Mouse (Mus musculus): Measurements from ENCODE around the gene Sema3f.

Gene Sema3f

DNA sequence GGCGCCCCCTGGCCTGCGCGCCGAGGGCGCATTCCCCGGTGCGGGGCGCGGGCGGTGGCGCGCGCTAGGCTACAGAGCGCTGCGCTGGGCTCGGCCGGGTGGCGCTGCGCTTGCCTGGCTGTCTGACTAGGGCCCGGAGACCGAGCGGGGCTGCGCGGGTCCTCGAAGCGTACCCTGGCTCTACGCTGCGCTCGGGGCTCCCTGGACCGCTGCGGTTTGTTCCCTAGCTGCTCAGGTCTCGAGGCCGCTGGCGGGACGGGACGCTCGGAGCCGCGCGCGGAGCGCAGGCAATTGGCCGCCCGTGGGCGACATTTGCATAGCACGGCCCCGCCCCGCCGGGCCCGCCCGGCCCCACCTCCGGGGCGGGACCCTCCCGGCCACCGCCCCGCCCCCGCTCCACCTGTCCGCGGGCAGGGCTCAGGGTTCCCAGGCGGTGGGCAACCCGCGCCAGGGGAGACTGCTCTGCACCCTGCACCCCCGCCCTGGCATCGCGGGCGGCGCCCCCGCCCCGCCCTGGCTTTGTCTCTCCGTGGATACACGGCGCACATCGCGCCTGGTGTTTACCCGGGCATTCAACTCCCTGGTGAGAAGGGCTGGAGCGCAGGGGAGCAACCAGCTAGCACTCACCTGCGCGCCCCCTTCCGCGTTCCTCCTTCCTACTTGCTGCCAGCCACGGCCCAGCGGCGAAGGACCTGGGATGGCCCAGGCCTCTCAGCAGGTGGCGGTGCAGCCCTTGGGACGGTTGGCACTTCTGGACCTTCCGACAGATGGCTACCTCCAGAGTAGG lies at the start of gene Sema3f:
TSS of gene Sema3f (minus strand) at position 779 of the 787 bp plus-strand sequence.
- in situ Hi-C loops (cut with MseI, MboI) = no loop called here

DNA sequence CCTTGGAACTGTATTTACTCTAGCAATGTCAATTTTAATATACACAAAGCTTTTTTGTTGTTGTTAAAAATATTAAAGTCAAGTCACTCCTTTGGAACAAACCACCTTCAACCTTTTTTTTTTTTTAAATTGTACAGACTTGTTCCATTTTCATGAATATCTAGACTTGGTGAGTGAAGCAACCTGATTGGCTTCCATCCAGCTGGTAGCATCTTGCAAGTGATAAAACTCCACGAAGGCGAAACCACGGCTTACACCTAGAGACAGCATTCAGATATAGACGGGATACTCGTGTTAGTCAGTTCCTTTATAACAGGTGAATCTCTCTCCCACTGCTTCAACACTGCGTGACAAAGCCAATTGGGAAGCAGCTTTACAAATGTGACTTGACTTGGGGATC lies 49.3 kb upstream of the Sema3f start:
- in situ Hi-C loops (cut with MseI, MboI) = no loop called here

DNA sequence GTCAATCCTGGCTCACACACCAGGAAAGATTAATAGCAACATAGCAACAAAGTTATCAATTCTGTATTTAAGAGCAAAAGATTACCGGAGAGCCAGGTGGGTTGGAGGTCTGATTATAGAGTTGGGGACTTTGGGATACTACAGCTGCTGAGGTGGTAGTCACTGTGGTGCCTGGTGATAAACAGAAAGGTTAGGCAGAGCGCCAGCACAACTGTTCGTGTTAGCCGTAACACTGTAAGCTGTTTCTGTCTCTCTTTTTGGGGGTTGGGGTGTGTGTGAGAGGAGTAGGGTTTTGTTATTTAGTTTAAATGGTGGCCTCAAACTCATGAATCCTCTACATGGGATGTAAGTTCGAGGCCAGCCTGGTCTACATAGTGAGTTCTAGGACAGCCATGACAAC lies 40.1 kb upstream of the Sema3f start:
- in situ Hi-C loops (cut with MseI, MboI) = no loop called here

DNA sequence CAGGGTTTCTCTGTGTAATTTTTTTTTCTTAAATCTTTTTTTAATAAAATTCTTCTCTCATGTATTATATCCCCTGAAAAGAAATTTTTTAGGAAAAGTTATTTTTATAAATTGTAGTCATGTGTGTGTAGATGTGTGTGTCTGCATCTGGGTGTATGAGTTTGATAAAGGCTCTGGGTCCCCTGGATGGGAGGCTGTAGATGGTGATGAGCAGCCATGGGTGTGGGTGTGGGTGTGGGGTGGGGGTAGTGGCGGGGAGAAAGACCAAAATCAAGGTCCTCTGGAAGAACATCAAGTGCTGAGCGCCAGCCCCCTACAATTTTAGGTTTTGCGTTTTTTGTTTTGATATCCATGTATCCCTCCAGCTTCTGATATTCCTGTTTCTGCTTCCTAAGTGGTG lies 37.8 kb upstream of the Sema3f start:
- in situ Hi-C loops (cut with MseI, MboI) = no loop called here

DNA sequence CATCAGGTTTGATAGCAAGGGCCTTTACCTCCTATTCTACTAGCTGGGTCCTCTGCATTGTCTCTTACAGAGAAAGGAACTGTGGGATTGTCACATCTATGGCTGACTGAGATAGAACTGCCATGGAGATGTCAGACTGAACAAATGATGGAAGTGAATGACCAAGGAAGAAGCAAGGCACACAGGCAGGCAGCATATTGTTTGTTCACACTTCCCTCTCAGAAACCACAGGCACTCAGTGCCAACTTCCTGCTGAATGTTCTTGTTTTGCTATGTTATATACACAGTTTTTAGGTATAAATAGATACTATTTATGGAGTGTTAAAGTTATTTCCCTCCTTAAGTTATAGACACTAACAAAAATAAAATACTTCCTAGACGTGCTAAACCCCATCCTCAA lies 37.0 kb upstream of the Sema3f start:
- in situ Hi-C loops (cut with MseI, MboI) = no loop called here

DNA sequence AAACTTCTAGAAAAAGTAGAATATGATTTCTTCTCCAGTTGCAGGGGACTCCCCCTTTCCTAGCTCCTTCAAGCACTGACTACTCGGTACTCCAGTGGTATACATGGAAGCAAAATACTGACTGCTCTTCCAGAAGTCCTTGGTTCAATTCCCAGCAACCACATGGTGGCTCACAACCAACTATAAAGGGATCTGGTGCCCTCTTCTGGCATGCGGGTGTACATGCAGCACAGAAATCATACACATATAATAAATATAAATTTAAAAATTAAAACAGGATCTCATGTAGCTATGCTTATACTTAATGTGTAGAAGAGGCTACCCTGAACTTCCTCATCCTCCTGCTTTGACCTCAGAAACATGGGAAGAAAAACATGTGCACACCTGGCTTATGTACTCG lies 36.4 kb upstream of the Sema3f start:
- in situ Hi-C loops (cut with MseI, MboI) = no loop called here

DNA sequence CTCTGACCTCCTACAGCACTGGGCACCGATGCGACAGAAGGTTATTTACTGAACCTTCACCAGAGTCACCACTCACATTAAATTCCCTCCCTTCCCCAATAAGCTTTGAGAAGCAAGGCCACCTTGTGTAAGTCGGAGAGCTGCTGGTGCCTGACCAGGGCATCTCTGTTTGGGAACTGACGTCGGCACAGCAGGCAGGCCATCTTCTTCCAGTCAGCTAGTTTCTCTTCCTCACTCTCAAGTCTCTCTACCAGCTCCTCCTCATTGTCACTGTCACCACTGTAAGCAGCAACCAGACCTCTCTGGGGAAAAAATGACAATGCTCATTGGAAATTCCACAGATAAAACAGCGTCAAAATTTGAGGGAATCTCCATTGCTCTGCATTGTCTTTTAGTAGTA lies 33.8 kb upstream of the Sema3f start:
- in situ Hi-C loops (cut with MseI, MboI) = no loop called here

DNA sequence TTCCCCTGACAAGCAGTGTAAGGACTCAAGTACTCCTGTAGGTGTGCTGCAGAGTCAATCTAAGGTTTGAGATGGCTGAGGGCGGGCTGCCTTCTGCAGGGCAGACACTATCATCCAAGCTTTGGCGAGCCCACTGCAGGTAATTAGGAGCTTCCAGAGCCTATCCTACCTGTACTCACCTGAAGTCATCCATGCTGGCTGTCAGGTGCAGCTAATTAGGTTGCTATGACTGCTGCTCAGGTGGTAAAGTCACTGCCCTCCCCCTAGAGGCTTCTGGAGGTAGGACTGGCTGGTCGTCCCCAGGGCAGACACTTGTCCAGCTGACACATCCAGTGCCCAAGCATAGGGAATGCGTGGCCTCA lies 28.5 kb upstream of the Sema3f start:
- in situ Hi-C loops (cut with MseI, MboI) = loop anchor here (5.0 kb wide), 2 partner anchors 37 to 47 kb away; no protein-coding TSS in a partner anchor

DNA sequence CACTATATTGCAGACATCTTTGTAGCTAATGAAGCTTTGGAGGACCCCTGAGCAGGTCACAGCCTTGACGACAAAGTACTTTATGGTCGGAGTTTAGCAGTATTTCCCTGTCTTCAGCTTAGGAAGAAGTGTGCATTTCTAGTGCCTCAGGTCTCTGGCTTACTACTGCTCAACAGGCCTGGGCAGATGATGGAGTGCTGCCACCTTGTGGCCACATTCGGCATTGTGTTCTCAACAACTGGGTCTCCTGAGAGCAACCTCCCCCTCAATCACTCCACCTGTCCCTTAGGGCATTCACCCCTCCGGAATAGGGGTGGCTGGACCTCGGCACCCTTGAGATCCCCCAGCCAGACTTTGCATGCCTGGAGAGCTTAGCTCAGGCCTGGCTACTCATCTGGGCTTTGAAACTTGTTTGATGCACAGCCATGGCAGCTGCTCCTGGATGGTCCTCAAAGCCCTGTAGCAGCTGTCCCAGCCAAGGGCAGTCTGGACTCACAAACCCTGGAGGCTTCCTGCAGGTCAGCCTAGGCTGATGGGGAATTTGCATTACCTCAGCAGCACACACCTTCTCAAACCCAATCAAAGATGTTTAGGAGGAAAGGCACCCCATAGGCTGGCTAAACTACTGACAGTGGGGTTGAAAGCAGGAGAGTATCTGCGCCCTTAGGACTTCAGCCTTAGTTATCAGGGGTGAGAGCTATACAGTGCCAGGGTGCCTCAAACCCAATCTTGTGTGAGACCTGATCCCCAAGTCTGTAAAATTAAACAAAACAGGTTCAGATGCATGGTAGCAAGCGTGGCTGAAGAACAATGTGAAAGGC lies 28.0 kb upstream of the Sema3f start:
- in situ Hi-C loops (cut with MseI, MboI) = loop anchor here (5.0 kb wide), 2 partner anchors 36 to 46 kb away; no protein-coding TSS in a partner anchor

DNA sequence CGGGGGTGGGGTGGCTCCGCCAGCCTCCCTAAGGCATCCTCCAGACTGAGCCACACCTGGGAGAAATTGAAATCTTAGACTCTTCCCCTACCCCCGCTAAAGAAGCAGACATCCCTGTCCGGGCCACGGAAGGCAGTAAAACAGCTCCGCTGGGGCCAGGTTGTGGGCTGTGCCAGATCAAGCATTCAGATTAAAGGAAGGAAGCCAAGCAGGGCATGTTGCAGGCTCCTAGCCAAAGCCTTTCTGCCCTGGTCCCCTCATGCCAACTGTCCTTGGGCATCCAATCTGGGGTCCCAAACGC lies 25.9 kb upstream of the Sema3f start:
- in situ Hi-C loops (cut with MseI, MboI) = loop anchor here (5.0 kb wide), 2 partner anchors 34 to 44 kb away; no protein-coding TSS in a partner anchor

DNA sequence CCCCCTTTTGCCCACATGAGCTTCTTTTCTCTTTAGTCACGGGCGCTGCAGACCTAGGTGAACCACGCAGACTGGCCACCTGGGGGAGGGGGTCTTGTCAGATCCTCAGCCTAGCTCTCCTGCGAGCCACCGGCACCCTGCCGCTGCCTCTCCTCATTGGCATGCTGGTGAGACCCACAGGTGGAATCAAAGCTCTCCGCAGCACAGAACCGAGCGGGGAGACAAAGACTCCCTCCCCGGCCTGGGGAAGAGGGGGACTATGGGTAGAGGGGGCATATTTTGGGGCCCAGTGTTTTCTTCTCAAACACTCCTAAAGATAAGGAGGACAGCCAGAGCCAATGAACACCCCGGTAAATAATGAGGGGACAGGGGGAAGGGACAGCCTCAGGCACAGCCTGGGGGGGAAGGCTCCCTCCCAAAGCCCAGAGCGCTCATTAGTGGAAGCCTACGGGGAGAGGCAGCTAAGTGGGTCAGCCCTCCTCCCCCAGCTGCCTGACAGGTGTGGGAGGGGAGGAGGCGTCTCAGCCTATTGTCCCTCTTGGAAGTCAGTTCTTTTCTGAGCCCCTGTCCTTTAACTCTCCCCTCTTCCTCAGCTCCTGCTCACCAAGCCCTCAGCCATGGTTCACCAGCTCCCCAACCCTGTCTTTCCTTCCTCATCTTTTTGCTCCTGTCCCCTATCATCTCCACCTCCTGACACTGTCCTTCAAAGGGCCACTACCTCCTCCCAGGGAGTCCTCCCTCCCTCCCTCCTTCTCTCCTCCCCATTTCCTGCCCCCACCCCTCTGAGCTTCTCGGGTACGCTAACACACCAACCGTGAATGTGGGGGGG lies 25.3 kb upstream of the Sema3f start:
- in situ Hi-C loops (cut with MseI, MboI) = loop anchor here (5.0 kb wide), 2 partner anchors 33 to 43 kb away; no protein-coding TSS in a partner anchor

DNA sequence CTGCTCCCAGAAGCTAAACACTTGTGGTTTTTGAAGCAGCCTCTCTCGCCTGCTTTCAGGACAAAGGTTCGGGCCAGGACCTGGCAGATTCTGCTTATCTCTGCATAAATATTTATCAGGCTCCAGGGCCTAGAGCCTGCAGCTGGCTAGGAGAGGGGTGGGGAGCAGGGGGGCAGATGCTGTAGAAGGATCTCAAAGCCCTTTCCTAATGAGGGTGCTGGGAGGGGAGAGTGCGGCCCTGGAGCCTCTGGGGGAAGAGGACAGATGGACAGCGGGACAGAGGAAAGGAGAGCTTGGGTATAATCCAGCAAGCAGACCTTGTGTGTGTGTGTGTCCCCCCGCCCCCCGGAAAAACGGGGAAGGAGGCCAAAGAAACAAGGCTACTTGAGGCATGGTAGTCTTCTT lies 24.3 kb upstream of the Sema3f start:
- in situ Hi-C loops (cut with MseI, MboI) = no loop called here

DNA sequence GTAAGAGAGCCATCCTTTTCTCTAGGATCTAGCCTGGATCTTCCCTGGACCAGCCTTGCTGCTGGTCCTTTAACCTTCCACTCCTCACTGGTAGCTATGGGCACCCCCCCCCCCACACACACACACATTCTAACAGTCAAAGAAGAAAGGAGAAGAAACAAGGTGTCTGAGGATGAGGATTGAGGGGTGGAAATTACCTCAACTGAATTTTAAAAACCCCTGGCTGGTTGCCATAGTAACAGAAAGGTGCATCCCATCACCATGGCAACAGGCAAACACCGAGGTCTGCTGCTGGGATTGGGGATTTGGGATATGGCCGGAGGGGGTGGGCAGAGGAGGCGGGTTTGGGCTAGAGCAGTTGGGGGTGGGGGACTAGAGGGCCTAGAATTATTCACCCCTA lies 19.4 kb upstream of the Sema3f start:
- in situ Hi-C loops (cut with MseI, MboI) = no loop called here

DNA sequence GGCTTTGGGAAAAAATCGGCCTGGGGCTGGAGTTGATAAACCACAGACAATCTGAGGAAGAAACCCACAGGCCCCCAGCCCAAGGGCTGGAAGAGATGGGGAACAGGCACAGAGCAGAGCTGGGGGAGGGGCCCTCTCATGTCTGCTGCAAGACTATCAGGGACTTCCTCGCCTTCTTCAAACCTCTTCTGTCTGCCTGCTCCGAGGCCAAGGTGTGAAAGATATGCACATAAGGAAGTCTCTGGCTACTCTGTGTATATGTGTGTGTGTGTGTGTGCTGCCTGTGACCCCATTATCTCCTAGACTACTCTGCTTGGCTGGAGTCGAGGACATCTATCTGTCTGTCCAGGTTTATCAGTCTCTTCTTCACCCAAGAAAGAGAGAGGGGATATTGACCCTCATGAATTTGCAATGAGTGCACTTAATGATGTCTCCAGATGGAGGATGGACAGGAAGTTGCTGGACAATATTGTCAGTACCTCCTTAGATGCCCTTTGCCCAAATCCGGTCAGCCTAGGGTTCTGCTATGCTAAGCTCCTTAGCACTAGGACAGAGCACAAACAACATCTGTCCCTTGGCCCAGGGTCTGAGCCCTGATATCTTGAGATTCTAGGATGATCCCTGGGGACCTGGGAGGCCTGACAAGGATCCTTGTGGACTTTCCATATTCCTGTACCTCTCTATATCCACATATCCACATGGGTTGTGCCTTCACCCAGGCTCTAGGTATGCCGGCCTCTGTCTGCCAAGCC lies 18.8 kb upstream of the Sema3f start:
- in situ Hi-C loops (cut with MseI, MboI) = no loop called here

DNA sequence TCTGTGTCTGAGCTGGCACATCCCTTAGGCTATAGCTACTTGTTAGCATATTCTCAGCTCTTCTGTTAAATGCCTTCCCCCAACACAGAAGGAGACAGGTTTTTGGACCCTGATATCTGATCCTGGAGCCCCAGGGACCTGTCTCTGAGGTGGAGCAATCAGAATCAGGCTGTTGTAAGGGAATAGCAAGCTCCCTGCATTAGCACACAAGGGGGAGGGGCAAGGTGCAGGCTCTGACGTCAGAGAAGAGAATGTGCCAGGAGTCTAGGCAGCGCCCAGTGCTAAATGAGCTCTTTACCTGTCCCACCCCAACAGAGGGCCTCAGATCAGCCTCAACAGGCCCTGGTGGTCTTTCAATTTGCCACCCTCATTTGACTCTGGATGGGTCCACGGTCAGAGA lies 16.8 kb upstream of the Sema3f start:
- in situ Hi-C loops (cut with MseI, MboI) = no loop called here

DNA sequence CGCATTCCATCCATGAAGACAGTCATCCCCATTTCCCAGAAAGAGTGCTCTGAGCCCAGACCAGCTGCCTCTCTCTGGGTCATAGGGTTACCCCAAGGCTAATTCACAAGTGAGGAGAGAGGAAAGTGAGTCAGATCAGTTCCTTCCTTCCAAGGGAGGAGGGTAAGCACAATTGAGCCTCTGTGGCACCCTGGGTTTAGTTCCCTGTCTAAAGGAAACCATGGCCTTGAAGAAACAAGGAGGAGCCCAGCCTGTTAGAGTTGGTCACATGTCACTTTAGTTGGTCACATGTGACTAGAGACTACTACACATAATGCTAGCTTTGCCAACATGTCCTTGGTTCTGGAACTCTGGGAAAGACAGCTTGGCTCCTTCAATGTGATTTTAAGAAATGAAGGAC lies 14.5 kb upstream of the Sema3f start:
- in situ Hi-C loops (cut with MseI, MboI) = no loop called here

DNA sequence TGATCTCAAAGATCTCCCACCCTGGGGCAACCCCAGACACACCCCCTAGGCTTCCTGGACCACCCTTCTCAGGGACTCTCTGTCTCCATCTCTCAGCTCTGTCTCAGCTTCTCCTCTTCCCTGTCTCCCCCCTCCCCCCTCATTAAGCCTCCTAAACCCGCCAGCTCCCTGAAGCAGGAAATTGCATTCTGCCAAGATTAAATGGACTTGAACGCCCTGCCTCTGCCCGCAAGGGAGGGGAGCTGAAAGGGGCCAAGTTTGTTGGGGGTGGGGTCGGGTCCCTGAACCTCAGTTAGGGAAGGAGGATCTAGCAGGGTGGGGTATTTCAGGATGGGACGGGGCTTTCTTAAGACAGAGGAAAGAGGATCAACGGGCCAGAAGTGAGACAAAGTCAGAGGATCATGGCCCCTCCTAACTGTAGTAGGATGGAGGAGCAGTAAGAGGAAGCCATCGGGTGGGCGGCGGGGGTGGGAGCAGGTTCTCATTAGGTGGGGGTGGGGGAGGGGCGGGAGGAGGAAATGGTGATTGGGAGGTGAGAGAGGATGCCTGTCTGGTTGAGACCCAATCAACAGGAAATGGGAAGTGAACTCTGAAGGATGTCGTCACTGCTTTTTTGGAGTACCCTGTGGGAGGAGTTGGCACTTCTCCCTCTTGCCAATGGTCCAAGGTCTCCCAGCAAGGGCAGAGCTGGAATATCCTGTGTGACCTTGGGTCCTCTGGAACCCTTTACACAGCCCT lies 13.7 kb upstream of the Sema3f start:
- in situ Hi-C loops (cut with MseI, MboI) = no loop called here

DNA sequence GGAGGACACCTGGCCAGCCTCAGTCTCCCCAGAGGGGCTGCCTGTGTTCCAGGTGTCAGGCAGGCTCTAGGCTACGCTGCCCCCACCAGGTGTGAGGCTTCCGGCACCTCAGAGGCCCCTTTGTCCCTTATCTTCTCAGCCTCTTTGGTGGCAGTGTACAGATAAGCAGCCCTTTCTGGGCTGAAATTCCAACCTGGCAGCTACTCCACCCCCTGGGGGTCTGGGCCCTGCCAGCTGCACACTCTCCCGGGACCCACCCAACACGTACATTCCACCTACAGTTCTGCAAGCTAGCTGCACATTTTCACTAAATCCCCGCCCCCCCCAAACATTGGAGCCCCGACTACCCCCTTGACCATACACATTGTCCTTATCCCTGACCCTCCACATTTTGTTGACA lies 13.0 kb upstream of the Sema3f start:
- in situ Hi-C loops (cut with MseI, MboI) = no loop called here

DNA sequence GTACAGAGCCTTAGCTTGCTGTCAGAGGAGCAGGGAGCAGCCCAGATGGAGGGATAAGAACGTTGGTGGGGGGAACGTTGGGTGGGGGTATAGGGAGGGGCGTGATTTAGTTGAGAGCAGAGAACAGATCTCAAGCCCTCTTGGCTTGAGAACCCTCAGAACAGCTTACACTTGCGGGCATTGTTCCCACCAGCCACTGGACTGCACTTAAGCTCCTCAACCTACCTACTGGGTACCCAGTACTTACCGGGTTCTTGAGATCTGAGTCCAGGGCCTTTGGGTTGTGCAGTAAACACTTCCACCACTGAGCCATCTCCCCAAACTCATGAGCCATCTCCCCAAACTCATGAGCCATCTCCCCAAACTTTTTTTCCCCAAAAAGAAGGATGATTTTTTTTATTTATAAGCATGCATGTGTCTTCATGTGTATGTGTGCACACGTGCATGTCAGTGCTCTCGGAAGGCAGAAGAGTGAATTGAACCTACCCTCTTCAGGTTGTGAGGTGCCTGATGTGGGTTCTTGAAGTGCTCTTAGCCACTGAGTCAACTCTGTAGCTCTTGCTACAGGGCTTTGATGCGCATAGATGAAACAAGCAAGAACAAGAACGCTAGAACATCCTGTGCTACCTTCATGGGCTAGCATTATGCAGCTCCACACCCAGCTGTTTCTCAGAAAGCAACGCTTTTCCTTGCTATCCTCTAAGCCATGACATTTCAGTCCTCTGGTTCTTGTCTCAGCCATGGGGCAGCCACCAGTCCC lies 8.7 kb upstream of the Sema3f start:
- in situ Hi-C loops (cut with MseI, MboI) = no loop called here

DNA sequence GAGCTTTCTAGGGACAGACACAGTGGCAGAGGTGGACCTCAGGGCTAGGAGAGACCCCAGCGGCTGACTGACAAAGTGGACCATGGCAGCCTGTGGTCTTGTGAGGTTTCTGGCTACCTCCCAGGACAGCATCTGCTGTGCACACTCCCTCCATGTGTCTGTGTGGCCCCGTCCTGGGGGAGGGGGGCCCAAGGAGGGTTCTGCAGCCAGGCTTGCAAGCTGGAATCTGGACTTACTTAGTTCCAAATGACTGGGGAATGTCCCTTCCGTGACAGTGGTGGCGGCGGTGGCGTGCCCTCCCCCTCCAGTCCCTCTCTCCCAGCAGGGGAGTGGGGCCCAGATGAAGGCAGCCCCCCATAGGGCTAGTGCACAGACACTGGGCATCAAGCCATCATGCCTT lies 6.7 kb upstream of the Sema3f start:
- in situ Hi-C loops (cut with MseI, MboI) = no loop called here

All from mouse trophoblast stem cell (cell line).